Mouse (Mus musculus) heart, embryonic 13.5 days (tissue): ENCODE data around the gene Fbxl17. TPM values are rescaled to one million over a fixed set of nuclear protein-coding genes. Genes with fewer than 3 reads are reported as not detected.

ENCODE experiments used
- ATAC-seq: fragments of 200-750 bp; cut with Nextera tagmentation; 2 replicates; pipeline ENCODE4 v1.8.0; 2017; ENCODE audit warnings: moderate TSS enrichment; ENCODE audit not compliant: insufficient number of reproducible peaks, low FRiP score, low TSS enrichment; ENCODE audit errors: extremely low read depth
- H3K27ac ChIP-seq: fragments of 300-500 bp; sonication (generic); replicated peaks from 2 replicates; pipeline ENCODE4 v1.5.1; 2015; ENCODE audit warnings: moderate library complexity, mild to moderate bottlenecking, inconsistent platforms
- H3K27me3 ChIP-seq: fragments of 300-500 bp; sonication (generic); replicated peaks from 2 replicates; pipeline ENCODE4 v1.6.1; 2015; ENCODE audit warnings: mild to moderate bottlenecking, inconsistent platforms
- H3K36me3 ChIP-seq: fragments of 300-500 bp; sonication (generic); 2 replicates; pipeline ENCODE4 v1.6.1; 2015; ENCODE audit warnings: mild to moderate bottlenecking, inconsistent platforms
- H3K4me1 ChIP-seq: fragments of 300-500 bp; sonication (generic); 2 replicates; pipeline ENCODE4 v1.6.1; 2015; ENCODE audit warnings: inconsistent platforms
- H3K4me2 ChIP-seq: fragments of 300-500 bp; sonication (generic); 2 replicates; pipeline ENCODE4 v1.6.1; 2015; ENCODE audit warnings: inconsistent platforms, mild to moderate bottlenecking, moderate library complexity
- H3K4me3 ChIP-seq: fragments of 300-500 bp; sonication (generic); 2 replicates; pipeline ENCODE4 v1.5.1; 2015; ENCODE audit warnings: moderate library complexity, mild to moderate bottlenecking, inconsistent platforms
- H3K9ac ChIP-seq: fragments of 300-500 bp; sonication (generic); 2 replicates; pipeline ENCODE4 v1.6.1; 2015; ENCODE audit warnings: inconsistent platforms, mild to moderate bottlenecking, moderate library complexity
- H3K9me3 ChIP-seq: fragments of 300-500 bp; sonication (generic); 2 replicates; pipeline ENCODE4 v1.6.1; 2016; ENCODE audit warnings: inconsistent platforms
- WGBS: fragments of 180-500 bp; shearing (Covaris S2); methylation state at CpG from one replicate; pipeline ENCODE4 v1.1.7; 2015; ENCODE audit warnings: mixed read lengths; 5-methylcytosine and 5-hydroxymethylcytosine counted together
- polyA plus RNA-seq: library from polyadenylated mRNA; unstranded; fragments of >200 nt; fragmentation: Nextera tagmentation; extraction: Ambion mirVana; gene quantifications from 2 replicates; pipeline ENCODE4 v1.2.1, GENCODE M21; 2015

Fbxl17 gene
- polyA plus RNA-seq, 1 experiment from 2014 or later, result 6.3 TPM

- Histone ChIP-seq H3K27ac (no peak overlapping the region), H3K4me2 (no peak overlapping the region), H3K9me3 (no peaks in the 10 kb centered on the region), H3K4me1 (peaks cover 3% of the 10 kb centered on the region; the same call in 1 of the 2 replicates), H3K4me3 (no peak overlapping the region), H3K36me3 (no peaks in the 10 kb centered on the region), H3K9ac (no peak overlapping the region), H3K27me3 (no peaks in the 10 kb centered on the region)
- 70% methylated on average over 3 of the region's 3 CpGs for WGBS
- no peak for ATAC-seq
Measured at GRCm38 (mm10) chr17:63180042-63180441, 319.8 kb downstream of the Fbxl17 start.

GRCm38 (mm10) chr17:63178331-63178730 lies 321.5 kb downstream of the Fbxl17 start:
- H3K9me3 ChIP-seq, result no peaks in the 10 kb centered on the region
- no peak overlapping the region for H3K9ac ChIP-seq
- H3K36me3 ChIP-seq, result no peaks in the 10 kb centered on the region
- no peak overlapping the region for H3K27ac ChIP-seq
- no peaks in the 10 kb centered on the region for H3K4me1 ChIP-seq
- 88% methylated on average over 2 of the region's 2 CpGs for WGBS
- H3K27me3 ChIP-seq, result no peaks in the 10 kb centered on the region
- H3K4me3 ChIP-seq, result no peak overlapping the region
- no peak for ATAC-seq
- no peak overlapping the region for H3K4me2 ChIP-seq

GRCm38 (mm10) chr17:63176411-63176810 lies 323.4 kb downstream of the Fbxl17 start:
- no peaks in the 10 kb centered on the region for H3K4me1 ChIP-seq
- no peaks in the 10 kb centered on the region for H3K9me3 ChIP-seq
- no peaks in the 10 kb centered on the region for H3K27me3 ChIP-seq
- no peaks in the 10 kb centered on the region for H3K36me3 ChIP-seq
- no peak overlapping the region for H3K9ac ChIP-seq
- no peak for ATAC-seq
- H3K4me3 ChIP-seq, result no peak overlapping the region
- no peak overlapping the region for H3K4me2 ChIP-seq
- WGBS, result 83% methylated on average over 5 of the region's 5 CpGs
- no peak overlapping the region for H3K27ac ChIP-seq

GRCm38 (mm10) chr17:63172697-63173096 lies 327.1 kb downstream of the Fbxl17 start:
- no peak overlapping the region for H3K4me3 ChIP-seq
- H3K36me3 ChIP-seq, result no peaks in the 10 kb centered on the region
- no peak for ATAC-seq
- H3K9ac ChIP-seq, result no peak overlapping the region
- H3K27me3 ChIP-seq, result no peaks in the 10 kb centered on the region
- no peak overlapping the region for H3K4me2 ChIP-seq
- WGBS, result 58% methylated on average over 1 of the region's 1 CpGs
- H3K4me1 ChIP-seq, result 0 out of 2 replicates have a peak, but pooled peaks cover 7% of the 10 kb centered on the region
- no peak overlapping the region for H3K27ac ChIP-seq
- no peaks in the 10 kb centered on the region for H3K9me3 ChIP-seq

- Histone ChIP-seq H3K27ac (no peak overlapping the region), H3K9me3 (no peaks in the 10 kb centered on the region), H3K4me1 (peaks cover 12% of the 10 kb centered on the region), H3K9ac (no peak overlapping the region), H3K27me3 (no peaks in the 10 kb centered on the region), H3K4me3 (no peak overlapping the region), H3K4me2 (no peak overlapping the region), H3K36me3 (no peaks in the 10 kb centered on the region)
- 68% methylated on average over 5 of the region's 5 CpGs for WGBS
- ATAC-seq, result no peak
Measured at GRCm38 (mm10) chr17:63171890-63172491, 327.8 kb downstream of the Fbxl17 start.

- no peaks in the 10 kb centered on the region for H3K27me3 ChIP-seq
- H3K4me3 ChIP-seq, result no peak overlapping the region
- H3K4me1 ChIP-seq, result peaks cover 15% of the 10 kb centered on the region
- H3K4me2 ChIP-seq, result no peak overlapping the region
- H3K9ac ChIP-seq, result no peak overlapping the region
- H3K36me3 ChIP-seq, result no peaks in the 10 kb centered on the region
- no peak overlapping the region for H3K27ac ChIP-seq
- ATAC-seq, result no peak
- no peaks in the 10 kb centered on the region for H3K9me3 ChIP-seq
- 64% methylated on average over 5 of the region's 5 CpGs for WGBS
Measured at GRCm38 (mm10) chr17:63171264-63171663, 328.6 kb downstream of the Fbxl17 start.

- 62% methylated on average over 5 of the region's 5 CpGs for WGBS
- Histone ChIP-seq H3K4me3 (no peak overlapping the region), H3K9me3 (no peaks in the 10 kb centered on the region), H3K36me3 (no peaks in the 10 kb centered on the region), H3K4me2 (no peak overlapping the region), H3K27me3 (no peaks in the 10 kb centered on the region), H3K4me1 (peaks cover 21% of the 10 kb centered on the region), H3K27ac (no peak overlapping the region), H3K9ac (no peak overlapping the region)
- no peak for ATAC-seq
Measured at GRCm38 (mm10) chr17:63168019-63168788, 331.6 kb downstream of the Fbxl17 start.

- Histone ChIP-seq H3K27ac (no peak overlapping the region), H3K4me2 (no peak overlapping the region), H3K9me3 (no peaks in the 10 kb centered on the region), H3K27me3 (no peaks in the 10 kb centered on the region), H3K9ac (no peak overlapping the region), H3K4me1 (peaks cover 21% of the 10 kb centered on the region), H3K4me3 (no peak overlapping the region), H3K36me3 (no peaks in the 10 kb centered on the region)
- ATAC-seq, result no peak
- 68% methylated on average over 3 of the region's 3 CpGs for WGBS
Measured at GRCm38 (mm10) chr17:63167248-63167647, 332.6 kb downstream of the Fbxl17 start.

- 54% methylated on average over 3 of the region's 3 CpGs for WGBS
- H3K36me3 ChIP-seq, result no peaks in the 10 kb centered on the region
- H3K4me3 ChIP-seq, result no peak overlapping the region
- H3K27me3 ChIP-seq, result no peaks in the 10 kb centered on the region
- no peak overlapping the region for H3K9ac ChIP-seq
- peaks cover 21% of the 10 kb centered on the region for H3K4me1 ChIP-seq
- no peaks in the 10 kb centered on the region for H3K9me3 ChIP-seq
- H3K4me2 ChIP-seq, result no peak overlapping the region
- ATAC-seq, result no peak
- no peak overlapping the region for H3K27ac ChIP-seq
Measured at GRCm38 (mm10) chr17:63166692-63167091, 333.1 kb downstream of the Fbxl17 start.

- Histone ChIP-seq H3K9me3 (no peaks in the 10 kb centered on the region), H3K36me3 (no peaks in the 10 kb centered on the region), H3K4me2 (no peak overlapping the region), H3K9ac (no peak overlapping the region), H3K4me3 (no peak overlapping the region), H3K27me3 (no peaks in the 10 kb centered on the region), H3K4me1 (peaks cover 21% of the 10 kb centered on the region), H3K27ac (no peak overlapping the region)
- WGBS, result 93% methylated on average over 13 of the region's 13 CpGs
- ATAC-seq, result no peak
Measured at GRCm38 (mm10) chr17:63165847-63166246, 334.0 kb downstream of the Fbxl17 start.

GRCm38 (mm10) chr17:63164289-63164688 lies 335.5 kb downstream of the Fbxl17 start:
- 47% methylated on average over 1 of the region's 1 CpGs for WGBS
- ATAC-seq, result no peak
- H3K4me3 ChIP-seq, result no peak overlapping the region
- peaks cover 31% of the 10 kb centered on the region for H3K4me1 ChIP-seq
- H3K9me3 ChIP-seq, result no peaks in the 10 kb centered on the region
- no peaks in the 10 kb centered on the region for H3K36me3 ChIP-seq
- H3K27ac ChIP-seq, result no peak overlapping the region
- no peak overlapping the region for H3K9ac ChIP-seq
- H3K4me2 ChIP-seq, result no peak overlapping the region
- no peaks in the 10 kb centered on the region for H3K27me3 ChIP-seq

GRCm38 (mm10) chr17:63161953-63162352 lies 337.9 kb downstream of the Fbxl17 start:
- H3K27ac ChIP-seq, result no peak overlapping the region
- no peaks in the 10 kb centered on the region for H3K27me3 ChIP-seq
- H3K4me2 ChIP-seq, result no peak overlapping the region
- no peak for ATAC-seq
- H3K9ac ChIP-seq, result no peak overlapping the region
- H3K4me1 ChIP-seq, result peaks cover 33% of the 10 kb centered on the region
- H3K9me3 ChIP-seq, result no peaks in the 10 kb centered on the region
- H3K4me3 ChIP-seq, result no peak overlapping the region
- WGBS, result 75% methylated on average over 5 of the region's 5 CpGs
- H3K36me3 ChIP-seq, result no peaks in the 10 kb centered on the region
